Mouse (Mus musculus) adrenal gland, postnatal 0 days (tissue): ENCODE results near the gene Gm47959. TPM values are rescaled to one million over a fixed set of nuclear protein-coding genes. Genes with fewer than 3 reads are reported as not detected.

Experiments used
- polyA plus RNA-seq: library from polyadenylated mRNA; unstranded; fragments of >200 nt; fragmentation: Nextera tagmentation; extraction: Ambion mirVana; gene quantifications from 2 replicates; pipeline ENCODE4 v1.2.1, GENCODE M21; 2015

Gm47959 gene
- polyA plus RNA-seq, result not detected in 2 replicates

DNA sequence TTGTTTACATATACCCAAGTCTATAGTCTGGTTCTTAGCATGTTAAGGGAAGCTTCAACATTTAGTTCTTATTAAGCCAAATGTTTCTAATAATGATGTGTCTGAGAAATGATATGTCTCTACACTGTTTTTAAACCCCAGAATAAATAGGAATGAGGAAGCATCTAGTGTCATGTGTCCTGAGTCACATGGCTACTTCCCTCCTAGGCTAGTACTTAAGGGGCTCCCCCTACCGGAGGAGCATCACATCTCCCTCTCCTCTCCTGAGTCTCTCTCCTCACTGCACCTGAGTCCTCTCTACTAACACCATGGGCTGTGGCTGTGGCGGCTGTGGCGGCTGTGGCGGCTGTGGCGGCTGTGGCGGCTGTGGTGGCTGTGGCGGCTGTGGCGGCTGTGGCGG, at the start of gene Gm47959:
Gene Gm47959 (plus strand): TSS at position 243 of the 400 bp plus-strand sequence.

DNA sequence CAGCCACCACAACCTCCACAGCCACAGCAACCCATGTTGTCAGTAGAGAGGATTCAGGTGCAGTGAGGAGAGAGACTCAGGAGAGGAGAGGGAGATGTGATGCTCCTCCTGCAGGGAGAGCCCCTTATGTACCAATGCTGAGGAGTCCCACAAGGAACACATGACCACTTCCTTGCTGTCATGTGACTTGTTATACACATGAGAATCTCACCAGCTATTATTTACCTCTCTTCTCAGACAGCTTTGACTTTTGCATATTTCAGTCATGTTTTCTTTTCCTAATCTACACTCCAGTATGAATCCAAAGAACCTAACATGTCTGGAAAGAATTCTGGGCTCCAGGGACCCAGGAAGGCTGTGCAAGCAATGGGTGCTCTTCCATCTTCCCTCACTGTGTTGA, 44.4 kb upstream of the Gm47959 start, which contains the start of gene Gm7544:
Gene Gm7544 (minus strand): TSS at position 101 of the 400 bp plus-strand sequence.

DNA sequence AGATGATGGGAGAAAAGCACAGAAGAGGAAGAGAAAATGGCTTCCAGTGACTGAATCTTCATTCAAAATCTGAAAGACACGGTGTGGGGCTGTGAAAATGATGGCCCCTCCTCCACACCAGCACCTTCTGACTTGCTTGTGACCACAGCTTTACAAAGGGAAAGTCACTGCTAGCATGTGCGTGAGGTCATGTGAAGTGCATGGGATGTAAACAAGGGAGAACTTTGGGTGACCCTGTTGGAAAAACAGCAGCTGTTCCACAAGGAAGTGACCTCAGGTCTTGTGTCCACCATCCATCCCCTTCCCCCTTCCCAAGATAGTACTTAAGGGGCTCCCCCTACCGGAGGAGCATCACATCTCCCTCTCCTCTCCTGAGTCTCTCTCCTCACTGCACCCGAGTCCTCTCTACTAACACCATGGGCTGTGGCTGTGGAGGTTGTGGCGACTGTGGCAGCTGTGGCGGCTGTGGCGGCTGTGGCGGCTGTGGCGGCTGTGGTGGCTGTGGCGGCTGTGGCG, 40.4 kb upstream of the Gm47959 start, which contains the start of gene Gm47955:
Gene Gm47955 (plus strand): TSS at position 417 of the 516 bp plus-strand sequence.

DNA sequence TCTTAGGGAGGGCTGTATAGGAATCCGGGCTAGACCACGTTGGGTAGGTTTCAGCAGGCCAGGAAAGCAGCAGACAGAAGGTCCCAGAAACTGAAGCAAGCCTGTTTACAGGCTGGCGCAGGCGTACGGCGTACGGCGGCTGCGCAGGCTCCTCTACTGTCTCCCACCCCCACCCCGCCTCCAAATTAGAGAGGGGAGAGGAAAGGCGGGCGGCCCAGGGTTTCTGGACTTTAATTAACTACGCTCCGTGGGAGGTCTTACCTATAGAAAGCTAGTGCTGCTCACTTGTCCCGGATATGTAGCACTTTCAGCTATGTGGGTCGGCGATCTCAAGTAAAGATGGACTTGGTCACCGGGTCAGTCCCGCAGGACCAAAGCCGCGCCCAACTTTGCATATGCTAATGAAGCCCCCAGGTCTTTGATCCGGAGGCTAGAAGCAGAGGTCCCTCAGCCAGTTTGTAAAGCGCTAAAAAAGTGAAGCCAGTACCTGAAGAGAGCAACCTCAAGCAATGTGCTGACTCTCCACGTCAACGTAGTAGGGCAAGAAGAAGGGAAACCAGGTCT, 37.8 kb downstream of the Gm47959 start, which contains the start of gene Slc19a3:
Gene Slc19a3 (minus strand): TSS at position 340 of the 564 bp plus-strand sequence.

DNA sequence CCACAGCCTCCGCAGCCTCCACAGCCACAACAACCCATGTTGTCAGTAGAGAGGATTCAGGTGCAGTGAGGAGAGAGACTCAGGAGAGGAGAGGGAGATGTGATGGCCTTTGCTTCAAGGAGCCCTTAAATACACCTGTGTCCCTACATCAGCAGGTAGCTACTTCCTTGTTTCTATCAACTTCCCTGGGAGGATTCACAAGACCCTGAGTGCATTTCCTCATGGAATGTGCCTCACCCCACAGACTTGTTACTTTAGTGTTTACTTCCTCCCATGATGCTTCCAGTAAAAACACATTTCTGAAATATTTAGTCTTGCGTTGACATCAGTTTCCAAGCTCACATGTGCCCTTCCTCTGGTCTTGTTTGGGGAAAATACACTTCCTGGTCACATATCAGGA, 42.0 kb downstream of the Gm47959 start, which contains the start of gene Krtap28-10:
Gene Krtap28-10 (minus strand): TSS at position 101 of the 400 bp plus-strand sequence.

DNA sequence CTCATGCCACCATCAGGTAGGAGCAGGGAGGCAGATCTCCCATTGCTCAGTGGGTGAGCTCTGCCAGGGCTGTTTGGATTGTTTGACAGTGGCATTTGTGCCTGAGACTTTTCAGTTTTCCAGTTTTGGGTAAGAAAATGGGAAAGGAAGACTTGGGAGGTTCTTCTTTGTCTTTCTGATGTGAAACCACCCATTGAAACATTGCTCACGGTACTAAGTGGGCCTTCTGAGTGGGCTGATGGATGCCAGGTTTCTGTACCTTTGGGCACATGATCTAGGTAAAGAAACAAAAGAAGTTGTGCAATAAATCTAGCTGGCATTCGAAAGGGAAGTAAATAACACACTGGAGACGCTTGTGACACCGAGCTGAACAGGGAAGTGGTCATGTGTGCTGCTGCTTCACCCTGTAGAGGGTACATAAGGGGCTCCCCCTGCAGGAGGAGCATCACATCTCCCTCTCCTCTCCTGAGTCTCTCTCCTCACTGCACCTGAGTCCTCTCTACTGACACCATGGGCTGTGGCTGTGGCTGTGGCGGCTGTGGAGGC, 44.6 kb downstream of the Gm47959 start, which contains the start of gene Gm47969:
Gene Gm47969 (plus strand): TSS at position 51 of the 546 bp plus-strand sequence.

Other genes with a start within 250 kb of the Gm47959 start
- 0.48 and 1.2 TPM in 2 replicates for gene Tm4sf20, start 232.1 kb upstream of the Gm47959 start, polyA plus RNA-seq
- gene Gm47791, start 229.3 kb upstream of the Gm47959 start, polyA plus RNA-seq, result not detected in 2 replicates
- gene Agfg1, start 161.1 kb upstream of the Gm47959 start, polyA plus RNA-seq, result 15.1 and 18.3 TPM in 2 replicates
- 0.27 TPM in 1 of 2 replicates, not detected in the other for gene A030005L19Rik, start 87.2 kb upstream of the Gm47959 start, polyA plus RNA-seq
- gene A030014E15Rik, start 75.6 kb upstream of the Gm47959 start, polyA plus RNA-seq, result not detected in 2 replicates
- gene Gm6217, start 69.1 kb upstream of the Gm47959 start, polyA plus RNA-seq, result not detected in 2 replicates
- not detected in 2 replicates for gene A030003K21Rik, start 57.2 kb upstream of the Gm47959 start, polyA plus RNA-seq
- gene Gm7544, start 44.5 kb upstream of the Gm47959 start, polyA plus RNA-seq, result not detected in 2 replicates
- not detected in 2 replicates for gene Gm47955, start 40.3 kb upstream of the Gm47959 start, polyA plus RNA-seq
- 1.1 and 1.2 TPM in 2 replicates for gene Slc19a3, start 37.9 kb downstream of the Gm47959 start, polyA plus RNA-seq
- gene Krtap28-10, start 41.9 kb downstream of the Gm47959 start, polyA plus RNA-seq, result not detected in 2 replicates
- not detected in 2 replicates for gene Gm47969, start 44.4 kb downstream of the Gm47959 start, polyA plus RNA-seq
- not detected in 2 replicates for gene A030005K14Rik, start 58.8 kb downstream of the Gm47959 start, polyA plus RNA-seq
- not detected in 2 replicates for gene Krtap28-13, start 60.4 kb downstream of the Gm47959 start, polyA plus RNA-seq
- 0.58 and 1.6 TPM in 2 replicates for gene Ccl20, start 116.2 kb downstream of the Gm47959 start, polyA plus RNA-seq
- gene Daw1, start 159.2 kb downstream of the Gm47959 start, polyA plus RNA-seq, result 0.11 TPM in 1 of 2 replicates, not detected in the other